Mouse (Mus musculus): ENCODE results near the gene Gm49320.

DNA sequence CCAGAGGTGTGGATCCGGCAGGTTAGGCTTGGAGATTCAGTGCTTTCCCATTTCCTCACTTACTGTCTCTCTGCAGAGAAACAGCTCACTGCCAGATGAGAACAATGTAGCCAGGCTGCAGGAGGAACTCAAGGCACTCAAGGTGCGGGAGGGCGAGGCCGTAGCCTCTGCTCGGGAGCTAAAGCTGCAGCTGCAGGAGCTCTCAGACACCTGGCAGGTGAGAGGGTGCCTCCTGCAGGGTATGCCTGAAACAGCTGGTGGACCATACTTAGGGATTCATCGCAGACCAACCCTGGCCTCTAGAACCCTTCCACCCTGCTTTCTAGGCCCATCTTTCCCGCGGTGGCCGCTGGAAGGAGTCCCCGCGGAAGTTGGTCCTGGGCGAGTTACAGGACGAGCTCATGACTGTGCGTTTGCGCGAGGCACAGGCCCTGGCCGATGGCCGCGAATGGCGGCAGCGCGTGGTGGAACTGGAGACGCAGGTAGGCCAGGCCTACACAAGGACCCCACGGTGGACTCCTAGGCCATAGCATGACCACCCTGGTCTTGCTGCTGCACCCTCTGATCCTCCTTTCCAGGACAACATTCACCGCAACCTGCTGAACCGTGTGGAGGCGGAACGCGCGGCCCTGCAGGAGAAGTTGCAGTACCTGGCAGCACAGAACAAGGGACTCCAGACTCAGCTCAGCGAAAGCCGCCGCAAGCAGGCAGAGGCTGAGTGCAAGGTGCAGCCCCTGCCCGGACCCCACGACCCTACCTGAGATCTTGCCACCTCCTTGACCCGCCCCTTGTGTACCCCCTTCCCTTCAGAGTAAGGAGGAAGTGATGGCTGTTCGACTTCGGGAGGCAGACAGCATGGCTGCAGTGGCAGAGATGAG is 33.2 kb upstream of the Gm49320 start:
- TF ChIP-seq POLR2A (IDR thresholded peaks at IDR 0.05; ENCODE audit: insufficient read depth, low read depth, low read length) = no peak
- no peak for TF ChIP-seq CTCF (IDR thresholded peaks at IDR 0.05; ENCODE audit: insufficient read depth, low read depth, low read length)

All from olfactory bulb, adult 2 months (tissue).